Mouse (Mus musculus) heart, adult 2 months (tissue): ENCODE results near the gene Gpx1.

Experiments used
- CTCF ChIP-seq: fragments of 200-600 bp; IDR thresholded peaks from 2 replicates; pipeline ENCODE4 v1.8.1; 2022; ENCODE audit warnings: antibody characterized with exemption, mild to moderate bottlenecking, moderate library complexity
- POLR2A ChIP-seq: fragments of 200-500 bp; IDR thresholded peaks from 2 replicates; pipeline ENCODE4 v1.6.1; 2011; ENCODE audit warnings: mild to moderate bottlenecking, low read depth, low read length, control low read depth; ENCODE audit not compliant: insufficient read depth

DNA sequence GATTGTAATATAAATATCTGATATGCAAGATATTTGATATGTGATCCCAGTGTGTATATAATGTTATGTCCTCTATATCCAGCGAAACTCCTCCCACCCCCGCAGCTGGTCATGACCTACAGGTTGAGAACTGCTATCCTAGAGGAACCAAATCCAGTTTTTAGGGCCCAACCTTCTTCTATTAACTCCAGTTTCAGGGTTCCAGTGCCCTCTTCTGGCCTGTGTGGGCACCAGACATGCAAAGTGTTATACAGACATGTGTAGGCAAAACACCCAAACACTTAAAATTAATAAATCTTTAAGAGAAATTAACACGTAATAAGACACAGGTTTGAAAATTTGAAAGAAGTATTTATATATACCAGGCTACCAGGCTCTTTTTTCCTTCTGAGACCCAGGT lies 21.1 kb upstream of the Gpx1 start:
- TF ChIP-seq POLR2A (no peak), CTCF (peak; percentile 54)
